ENCODE assay signal across 9 mouse cellular contexts in genomic region chr13:6469446-6470227, GRCm38 (mm10).
DNase-seq lines count a peak whose midpoint lies in the region; ATAC-seq and TF ChIP-seq lines count a peak whose summit lies in the region.
"Had no signal": no experiment of that assay in that cellular context is flagged by ENCODE, and none has a peak within 500 bp of the region (broad histone marks: within the 10 kb centered on the region; RNA-seq: fewer than 3 reads in every experiment).

No protein-coding gene starts in this region.

- peak; percentile 25; the same call in 1 of the 2 replicates for TF ChIP-seq CTCF in lung, adult 2 months (IDR thresholded peaks at IDR 0.05; ENCODE audit: insufficient read depth, low read length)

- peaks cover 3% of the 10 kb centered on the region; the same call in 1 of the 2 replicates for H3K4me1 ChIP-seq in heart, embryonic 11.5 days (ENCODE audit: control insufficient read depth, insufficient read depth, low read length)
- no peaks in the 10 kb centered on the region; the same call in 1 of the 2 replicates for H3K4me1 ChIP-seq in lung, adult 2 months (ENCODE audit: control insufficient read depth, insufficient read depth, low read length)
- H3K4me1 ChIP-seq: limb, embryonic 13.5 days had no signal

- H3K27me3 ChIP-seq in heart, embryonic 11.5 days (ENCODE audit: control insufficient read depth, insufficient read depth, low read length): no peaks in the 10 kb centered on the region

- H3K27ac ChIP-seq in heart, embryonic 11.5 days (ENCODE audit: low read depth, low read length): no peak overlapping the region
- H3K27ac ChIP-seq: limb, embryonic 13.5 days had no signal

- no peak for TF ChIP-seq POLR2A in lung, adult 2 months (IDR thresholded peaks at IDR 0.05; ENCODE audit: borderline replicate concordance, extremely low read depth, low read depth, low read length)

- no peaks in the 10 kb centered on the region for H3K36me3 ChIP-seq in heart, embryonic 11.5 days (ENCODE audit: control insufficient read depth, insufficient read depth, low read length)
- H3K36me3 ChIP-seq: limb, embryonic 13.5 days had no signal

- H3K9me3 ChIP-seq in heart, embryonic 11.5 days (replicated peaks; ENCODE audit: control insufficient read depth, low read length): no peaks in the 10 kb centered on the region

- 61% methylated on average over 11 of the region's 11 CpGs for WGBS in heart, embryonic 11.5 days (ENCODE audit: insufficient replicate concordance)
- WGBS in lung, adult 2 months: 57% methylated on average over 11 of the region's 11 CpGs

- H3K9ac ChIP-seq in heart, embryonic 11.5 days (ENCODE audit: low read depth, low read length): no peak overlapping the region
- H3K9ac ChIP-seq: limb, embryonic 13.5 days had no signal

- H3K4me3 ChIP-seq in heart, embryonic 11.5 days (ENCODE audit: low read depth, low read length): no peak overlapping the region
- H3K4me3 ChIP-seq in lung, adult 2 months (replicated peaks; ENCODE audit: extremely low read depth, low read depth, low read length): no peak overlapping the region
- H3K4me3 ChIP-seq: limb, embryonic 13.5 days had no signal

- no peak overlapping the region for H3K4me2 ChIP-seq in heart, embryonic 11.5 days
- H3K4me2 ChIP-seq: limb, embryonic 13.5 days had no signal

- DNase-seq in urinary bladder, adult 18-20 months (ENCODE audit: low spot score in 2 of 2): peak; percentile 24 to 42
- no peak for DNase-seq in urinary bladder, postnatal 10 days (ENCODE audit: low spot score)
- peak; percentile 59 for DNase-seq in embryo, embryonic 10.5 days (ENCODE audit: low spot score)
- peak; percentile 71 to 72 for DNase-seq in kidney, adult 8-10 months
- peak; percentile 22 for DNase-seq in lung, adult 2 months
- DNase-seq in ovary, postnatal 14 days (ENCODE audit: low spot score): peak; percentile 27
- DNase-seq in urinary bladder, postnatal 4 days (ENCODE audit: low spot score in 2 of 2): peak; percentile 23 to 62

- ATAC-seq in heart, embryonic 11.5 days (replicated peaks; ENCODE audit: insufficient number of reproducible peaks, low FRiP score, low TSS enrichment): peak; percentile 43
